Comparison of ENCODE assay signal across 1 mouse cellular context in genomic region chr7:128705735-128706134, GRCm38 (mm10).
TF ChIP-seq lines count a peak whose summit lies in the region.

No protein-coding gene starts in this region.

TF ChIP-seq in MEL, 35 proteins besides CTCF, POLR2A, EP300 and RAD21 (continued from another document):
- TF ChIP-seq TBP (IDR thresholded peaks at IDR 0.05; ENCODE audit: low read depth, low read length), result no peak
- 0 out of 2 replicates have a peak, but pooled peaks have one; percentile 11 for TF ChIP-seq USF1 (IDR thresholded peaks at IDR 0.05; ENCODE audit: low read depth, low read length)
- TF ChIP-seq MAZ (IDR thresholded peaks at IDR 0.05; ENCODE audit: low read depth, low read length), result 0 out of 2 replicates have a peak, but pooled peaks have one; percentile 20
- TF ChIP-seq POLR2AphosphoS5 (IDR thresholded peaks at IDR 0.05; ENCODE audit: borderline replicate concordance, low read depth, low read length), result no peak
- no peak for TF ChIP-seq MXI1 (IDR thresholded peaks at IDR 0.05; ENCODE audit: low read depth, low read length)
- no peak for TF ChIP-seq POLR2AphosphoS2 (IDR thresholded peaks at IDR 0.05; ENCODE audit: low read length)
- 0 out of 2 replicates have a peak, but pooled peaks have one; percentile 28 for TF ChIP-seq SIN3A (IDR thresholded peaks at IDR 0.05; ENCODE audit: low read length)
- TF ChIP-seq RCOR1 (IDR thresholded peaks at IDR 0.05; ENCODE audit: low read depth, low read length), result no peak
- TF ChIP-seq MYC (IDR thresholded peaks at IDR 0.05; ENCODE audit: low read depth, low read length), result no peak
- no peak for TF ChIP-seq KAT2A (conservative IDR thresholded peaks at IDR 0.05; ENCODE audit: low read depth, low read length)
- no peak for TF ChIP-seq MAX (IDR thresholded peaks at IDR 0.05; ENCODE audit: low read length)
